Mouse (Mus musculus): ENCODE results near the gene Rbfox3. TPM values are rescaled to one million over a fixed set of nuclear protein-coding genes. Genes with fewer than 3 reads are reported as not detected.

The Rbfox3 gene
- polyA plus RNA-seq, 1 experiment, result 0.51 TPM

GRCm38 (mm10) chr11:118493458-118493857, 417.9 kb downstream of the Rbfox3 start:
- no peaks in the 10 kb centered on the region for H3K4me1 ChIP-seq (ENCODE audit: control insufficient read depth, insufficient read depth, insufficient read length)

GRCm38 (mm10) chr11:118491230-118491629, 420.2 kb downstream of the Rbfox3 start:
- H3K27ac ChIP-seq (ENCODE audit: insufficient read depth, low read length), result no peak overlapping the region
- H3K4me3 ChIP-seq (ENCODE audit: extremely low read depth, insufficient read depth, insufficient read length), result no peak overlapping the region
- no peak for DNase-seq (ENCODE audit: low read depth in 1 of 2, low spot score in 2 of 2)
- H3K27me3 ChIP-seq (ENCODE audit: control insufficient read depth, insufficient read depth, low read length), result no peaks in the 10 kb centered on the region
- H3K36me3 ChIP-seq (ENCODE audit: control insufficient read depth, insufficient read depth, low read length), result peaks cover 7% of the 10 kb centered on the region
- TF ChIP-seq CTCF (IDR thresholded peaks at IDR 0.05; ENCODE audit: extremely low read depth, insufficient read depth, insufficient read length, insufficient replicate concordance), result no peak
- no peak for TF ChIP-seq POLR2A (IDR thresholded peaks at IDR 0.05; ENCODE audit: low read depth, low read length)
- H3K4me1 ChIP-seq (ENCODE audit: control insufficient read depth, insufficient read depth, insufficient read length), result no peaks in the 10 kb centered on the region
- 84% methylated on average over 7 of the region's 7 CpGs for WGBS

More at GRCm38 (mm10) chr11:118493458-118493857, 417.9 kb downstream of the Rbfox3 start:
- 87% methylated on average over 2 of the region's 2 CpGs for WGBS
- DNase-seq (ENCODE audit: low read depth in 1 of 2, low spot score in 2 of 2), result no peak
- TF ChIP-seq POLR2A (IDR thresholded peaks at IDR 0.05; ENCODE audit: low read depth, low read length) (no peak), CTCF (IDR thresholded peaks at IDR 0.05; ENCODE audit: extremely low read depth, insufficient read depth, insufficient read length, insufficient replicate concordance) (no peak)
- H3K27me3 ChIP-seq (ENCODE audit: control insufficient read depth, insufficient read depth, low read length), result no peaks in the 10 kb centered on the region
- H3K4me3 ChIP-seq (ENCODE audit: extremely low read depth, insufficient read depth, insufficient read length), result no peak overlapping the region
- no peak overlapping the region for H3K27ac ChIP-seq (ENCODE audit: insufficient read depth, low read length)
- no peaks in the 10 kb centered on the region for H3K36me3 ChIP-seq (ENCODE audit: control insufficient read depth, insufficient read depth, low read length)

GRCm38 (mm10) chr11:118490566-118491218, 420.7 kb downstream of the Rbfox3 start:
- H3K4me1 ChIP-seq (ENCODE audit: control insufficient read depth, insufficient read depth, insufficient read length), result no peaks in the 10 kb centered on the region
- no peak overlapping the region for H3K27ac ChIP-seq (ENCODE audit: insufficient read depth, low read length)
- H3K27me3 ChIP-seq (ENCODE audit: control insufficient read depth, insufficient read depth, low read length), result no peaks in the 10 kb centered on the region
- 31% methylated on average over 22 of the region's 22 CpGs for WGBS
- peaks cover 11% of the 10 kb centered on the region for H3K36me3 ChIP-seq (ENCODE audit: control insufficient read depth, insufficient read depth, low read length)
- DNase-seq (ENCODE audit: low read depth in 1 of 2, low spot score in 2 of 2), result peak in 1 of 2 experiments; percentile 67
- TF ChIP-seq CTCF (IDR thresholded peaks at IDR 0.05; ENCODE audit: extremely low read depth, insufficient read depth, insufficient read length, insufficient replicate concordance) (peak; percentile 94), POLR2A (IDR thresholded peaks at IDR 0.05; ENCODE audit: low read depth, low read length) (no peak)
- no peak overlapping the region for H3K4me3 ChIP-seq (ENCODE audit: extremely low read depth, insufficient read depth, insufficient read length)

GRCm38 (mm10) chr11:118488907-118489270, 422.5 kb downstream of the Rbfox3 start:
- DNase-seq (ENCODE audit: low read depth in 1 of 2, low spot score in 2 of 2), result no peak
- Histone ChIP-seq H3K27me3 (ENCODE audit: control insufficient read depth, insufficient read depth, low read length) (no peaks in the 10 kb centered on the region), H3K4me1 (ENCODE audit: control insufficient read depth, insufficient read depth, insufficient read length) (no peaks in the 10 kb centered on the region), H3K4me3 (ENCODE audit: extremely low read depth, insufficient read depth, insufficient read length) (no peak overlapping the region), H3K36me3 (ENCODE audit: control insufficient read depth, insufficient read depth, low read length) (peaks cover 23% of the 10 kb centered on the region), H3K27ac (ENCODE audit: insufficient read depth, low read length) (no peak overlapping the region)
- TF ChIP-seq CTCF (IDR thresholded peaks at IDR 0.05; ENCODE audit: extremely low read depth, insufficient read depth, insufficient read length, insufficient replicate concordance) (no peak), POLR2A (IDR thresholded peaks at IDR 0.05; ENCODE audit: low read depth, low read length) (no peak)
- WGBS, result 89% methylated on average over 12 of the region's 12 CpGs

- Histone ChIP-seq H3K27me3 (ENCODE audit: control insufficient read depth, insufficient read depth, low read length) (no peaks in the 10 kb centered on the region), H3K36me3 (ENCODE audit: control insufficient read depth, insufficient read depth, low read length) (peaks cover 25% of the 10 kb centered on the region), H3K27ac (ENCODE audit: insufficient read depth, low read length) (no peak overlapping the region), H3K4me1 (ENCODE audit: control insufficient read depth, insufficient read depth, insufficient read length) (no peaks in the 10 kb centered on the region), H3K4me3 (ENCODE audit: extremely low read depth, insufficient read depth, insufficient read length) (no peak overlapping the region)
- no peak for DNase-seq (ENCODE audit: low read depth in 1 of 2, low spot score in 2 of 2)
- 88% methylated on average over 8 of the region's 8 CpGs for WGBS
- TF ChIP-seq CTCF (IDR thresholded peaks at IDR 0.05; ENCODE audit: extremely low read depth, insufficient read depth, insufficient read length, insufficient replicate concordance), result no peak
- TF ChIP-seq POLR2A (IDR thresholded peaks at IDR 0.05; ENCODE audit: low read depth, low read length), result no peak
Observed at GRCm38 (mm10) chr11:118488191-118488906, 423.0 kb downstream of the Rbfox3 start.

GRCm38 (mm10) chr11:118486881-118487772, 424.3 kb downstream of the Rbfox3 start:
- no peak overlapping the region for H3K4me3 ChIP-seq (ENCODE audit: extremely low read depth, insufficient read depth, insufficient read length)
- H3K27ac ChIP-seq (ENCODE audit: insufficient read depth, low read length), result no peak overlapping the region
- no peak for DNase-seq (ENCODE audit: low read depth in 1 of 2, low spot score in 2 of 2)
- no peaks in the 10 kb centered on the region for H3K4me1 ChIP-seq (ENCODE audit: control insufficient read depth, insufficient read depth, insufficient read length)
- WGBS, result 75% methylated on average over 29 of the region's 29 CpGs
- H3K36me3 ChIP-seq (ENCODE audit: control insufficient read depth, insufficient read depth, low read length), result peaks cover 29% of the 10 kb centered on the region
- no peaks in the 10 kb centered on the region for H3K27me3 ChIP-seq (ENCODE audit: control insufficient read depth, insufficient read depth, low read length)
- TF ChIP-seq CTCF (IDR thresholded peaks at IDR 0.05; ENCODE audit: extremely low read depth, insufficient read depth, insufficient read length, insufficient replicate concordance) (no peak), POLR2A (IDR thresholded peaks at IDR 0.05; ENCODE audit: low read depth, low read length) (no peak)
